Mouse (Mus musculus): Measurements from ENCODE around the gene 3300002I08Rik. TPM values are rescaled to one million over a fixed set of nuclear protein-coding genes. Genes with fewer than 3 reads are reported as not detected.
"Not testable (repeated sequence)": the region's sequence is repeated elsewhere in the genome, so short reads cannot be mapped to it uniquely, and the experiment has no call there.

Gene 3300002I08Rik
- 1 to 10 TPM; 1.8 to 3.7 TPM for total RNA-seq (2021)
- long read RNA-seq, experiment 1, partial matches to known transcripts, result 0 of 3 reads
- long read RNA-seq, experiment 1, other reads (novel, unspliced or antisense), result 3 of 3 reads
- long read RNA-seq, experiment 2, partial matches to known transcripts, result 0 of 2 reads
- long read RNA-seq, experiment 2, other reads (novel, unspliced or antisense), result 1 of 2 reads

DNA sequence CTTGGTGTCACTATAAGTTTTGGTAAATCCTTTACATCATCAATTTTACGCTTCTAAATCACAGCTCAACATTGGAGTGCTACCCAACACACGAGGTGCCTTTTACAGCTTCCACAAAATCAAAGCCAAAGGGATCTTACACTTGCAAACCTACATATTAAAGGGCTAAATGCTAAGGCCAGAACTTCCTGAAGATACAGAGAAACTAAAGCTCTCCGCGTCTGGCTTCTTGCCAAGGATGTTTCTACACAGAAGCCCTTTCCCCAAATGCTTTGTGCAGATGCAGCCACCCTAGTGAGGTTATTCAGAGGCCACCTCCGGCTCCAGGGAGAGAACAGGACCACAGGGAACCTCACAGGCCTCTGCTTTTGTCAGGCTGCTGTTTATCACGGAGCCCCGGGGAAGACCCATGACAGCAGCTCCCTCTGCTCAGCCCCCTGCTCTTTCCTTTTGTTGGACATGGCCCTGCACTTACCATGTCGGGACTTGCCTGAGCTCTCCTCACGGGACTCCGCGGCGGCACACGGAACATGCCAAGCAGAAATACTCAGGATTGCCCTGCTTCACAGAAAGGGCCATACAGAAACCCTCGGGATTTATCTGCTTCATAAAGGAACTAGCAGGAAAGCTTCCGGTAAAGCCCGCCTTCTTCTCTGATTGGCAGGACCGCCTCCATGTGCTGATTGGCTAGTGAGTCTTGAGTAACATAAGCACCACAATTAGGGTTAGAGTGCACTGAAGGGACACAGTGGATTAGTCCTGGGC is at the start of gene 3300002I08Rik:
TSS of gene 3300002I08Rik (minus strand) at position 653 of the 765 bp plus-strand sequence.
- peak; percentile 94 to 96 for DNase-seq

DNA sequence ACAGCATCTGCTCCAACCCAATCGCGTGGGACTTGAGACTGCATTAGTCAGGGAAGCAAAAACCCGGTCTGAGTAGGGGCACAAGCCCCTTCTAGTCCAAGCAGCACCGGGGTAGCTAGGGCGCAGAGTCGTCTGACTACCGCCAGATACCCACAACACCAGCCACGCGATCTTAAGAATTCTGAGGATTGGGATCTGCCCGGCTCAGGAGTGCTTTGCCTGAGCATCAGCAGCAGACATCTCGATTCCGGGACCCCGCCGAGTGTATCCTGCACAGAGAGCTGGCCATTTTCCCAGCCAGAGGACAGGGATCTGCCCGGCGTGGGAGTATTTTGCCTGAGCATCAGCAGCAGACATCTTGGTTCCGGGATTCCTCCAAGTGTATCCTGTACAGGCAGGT is 49.6 kb upstream of the 3300002I08Rik start:
- not testable (repeated sequence) for DNase-seq

DNA sequence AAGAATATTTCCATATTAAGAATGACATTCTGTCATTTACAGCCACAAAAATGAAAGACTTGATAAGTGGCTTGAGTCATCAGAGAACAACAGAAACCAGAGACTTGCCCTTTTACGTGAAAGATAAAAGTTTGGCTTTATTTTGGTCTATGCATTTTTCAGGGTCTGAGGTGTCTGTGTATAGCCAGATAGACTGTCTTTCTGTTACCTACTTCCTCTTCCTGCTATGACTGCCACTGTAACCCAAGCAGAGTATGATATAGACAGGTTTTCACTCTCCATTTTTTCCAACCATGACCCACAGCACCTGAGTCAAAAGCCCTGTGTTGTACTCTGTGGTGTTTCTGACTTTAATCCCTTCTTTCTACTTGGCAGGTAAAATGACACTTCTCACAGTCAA is 27.6 kb upstream of the 3300002I08Rik start:
- no peak for DNase-seq

DNA sequence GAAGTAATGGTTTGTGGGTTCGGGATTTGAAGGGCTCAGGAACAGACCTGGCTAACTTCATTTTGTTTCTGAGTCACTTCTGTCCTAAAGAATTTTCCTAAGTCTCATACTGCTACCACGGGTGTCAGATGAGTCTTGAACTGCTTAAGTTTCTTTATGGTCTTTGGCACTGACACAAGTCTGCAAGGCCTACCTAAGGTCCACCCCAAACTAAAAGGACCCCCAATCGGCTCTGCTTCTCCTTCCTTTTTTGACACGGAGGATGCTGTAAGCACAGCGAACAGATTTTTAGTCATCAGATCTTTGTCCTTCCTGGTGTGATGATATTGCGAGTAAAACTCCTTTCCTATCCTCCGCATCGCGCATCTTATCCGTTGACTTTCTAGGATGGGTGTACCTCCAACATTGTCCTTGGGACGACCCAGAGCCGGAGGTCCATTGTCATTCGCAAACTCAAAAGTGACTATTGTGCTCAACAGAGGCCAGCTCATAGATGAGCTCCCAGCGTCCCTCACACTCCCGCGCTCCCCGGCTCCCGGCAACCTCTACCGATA is 23.1 kb upstream of the 3300002I08Rik start:
- not testable (repeated sequence) for DNase-seq

DNA sequence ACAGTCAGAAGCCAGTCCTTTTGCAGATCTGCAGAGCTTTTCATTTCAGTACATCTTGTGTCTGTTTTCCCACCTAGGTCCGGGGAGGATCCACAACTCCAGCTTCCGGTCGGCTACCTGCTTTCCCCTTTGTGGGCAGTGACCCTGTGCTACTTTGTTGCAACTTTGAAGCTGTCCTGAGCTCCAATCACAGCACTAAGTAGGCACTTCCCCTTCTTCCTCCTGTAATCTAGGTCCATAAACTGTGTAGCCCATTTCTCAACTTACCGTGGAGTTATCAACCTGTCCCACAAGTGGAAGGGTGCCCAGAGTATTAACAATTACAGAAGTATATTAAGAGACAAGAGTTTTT is 289 bp upstream of the 3300002I08Rik start:
- no peak for DNase-seq

DNA sequence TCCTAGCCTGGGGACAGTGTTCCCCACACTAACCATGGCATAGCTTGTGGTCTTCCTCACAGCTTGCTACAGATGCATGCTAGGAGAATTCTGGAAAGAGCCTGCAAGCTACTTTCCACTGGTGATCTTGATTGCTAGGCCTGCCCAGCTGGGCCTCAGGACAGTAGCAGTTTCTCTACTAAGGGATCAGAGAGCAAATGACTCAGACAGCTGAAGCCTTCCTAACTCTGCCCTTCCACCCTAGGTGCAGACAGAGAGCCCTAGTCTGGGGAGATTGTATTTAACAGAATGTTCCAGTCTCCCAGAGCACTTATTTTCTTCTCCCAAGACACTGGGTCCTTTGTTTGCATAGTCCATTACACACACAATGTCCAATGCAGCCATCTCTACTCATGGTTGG is 5.4 kb downstream of the 3300002I08Rik start:
- not testable (repeated sequence) for DNase-seq

DNA sequence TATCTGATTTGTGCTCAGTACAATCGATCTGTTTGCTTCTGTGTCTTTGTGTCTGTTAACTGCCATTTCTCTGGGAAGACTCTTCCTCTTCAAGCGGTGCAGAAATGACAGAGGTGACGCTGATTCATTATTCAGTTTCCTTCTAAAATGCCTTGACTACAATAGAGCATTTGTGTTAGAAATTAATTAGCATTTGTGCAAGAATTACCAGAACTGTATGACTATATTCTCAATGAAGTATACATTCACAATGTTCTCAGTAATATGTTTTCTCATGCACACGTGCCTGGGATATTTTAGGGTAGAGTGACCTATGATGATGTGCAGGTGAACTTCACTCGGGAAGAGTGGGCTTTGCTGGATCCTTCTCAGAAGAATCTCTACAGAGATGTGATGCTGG is 39.2 kb downstream of the 3300002I08Rik start, which contains the start of gene Gm10130:
TSS of gene Gm10130 (plus strand) at position 301 of the 400 bp plus-strand sequence.
- DNase-seq, result no peak

DNA sequence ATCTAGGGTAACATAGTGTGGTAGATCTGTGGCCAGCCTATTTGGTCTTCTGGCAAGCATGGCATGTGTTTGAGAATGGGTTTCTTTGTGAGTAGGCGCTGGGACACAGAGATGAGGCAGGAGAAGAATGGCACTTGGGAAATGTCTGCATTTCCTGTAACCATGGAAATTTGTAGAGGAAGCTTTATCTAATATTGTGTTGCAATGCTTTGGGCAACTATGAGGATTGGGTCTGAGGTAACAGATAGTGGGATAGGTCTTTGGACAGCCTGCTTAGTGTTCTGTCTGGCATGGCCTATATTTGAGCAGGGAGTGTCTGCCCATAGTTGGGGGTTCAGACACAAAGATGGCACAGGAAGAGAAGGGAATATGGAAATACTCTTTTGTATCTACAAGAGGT is 43.6 kb downstream of the 3300002I08Rik start:
- DNase-seq, result no peak

DNA sequence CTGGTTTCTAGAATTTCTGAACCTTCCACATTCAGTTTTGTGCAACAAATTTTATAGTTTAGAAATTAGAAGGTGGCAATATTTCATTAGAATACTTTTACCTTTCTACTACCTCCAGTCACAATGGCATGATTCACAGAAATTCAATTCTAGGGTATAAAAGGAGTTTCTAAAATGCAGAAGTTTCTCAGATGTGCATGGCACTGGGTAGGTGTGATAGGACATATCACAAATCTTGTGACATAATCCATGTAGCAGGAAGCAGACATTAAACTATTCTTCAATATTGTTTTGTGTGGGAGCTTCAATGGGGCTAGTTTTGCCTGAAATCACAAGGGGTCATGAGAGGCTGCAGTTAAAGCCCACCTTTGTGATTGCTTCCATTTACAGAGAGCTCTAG is 46.4 kb downstream of the 3300002I08Rik start:
- no peak for DNase-seq

DNA sequence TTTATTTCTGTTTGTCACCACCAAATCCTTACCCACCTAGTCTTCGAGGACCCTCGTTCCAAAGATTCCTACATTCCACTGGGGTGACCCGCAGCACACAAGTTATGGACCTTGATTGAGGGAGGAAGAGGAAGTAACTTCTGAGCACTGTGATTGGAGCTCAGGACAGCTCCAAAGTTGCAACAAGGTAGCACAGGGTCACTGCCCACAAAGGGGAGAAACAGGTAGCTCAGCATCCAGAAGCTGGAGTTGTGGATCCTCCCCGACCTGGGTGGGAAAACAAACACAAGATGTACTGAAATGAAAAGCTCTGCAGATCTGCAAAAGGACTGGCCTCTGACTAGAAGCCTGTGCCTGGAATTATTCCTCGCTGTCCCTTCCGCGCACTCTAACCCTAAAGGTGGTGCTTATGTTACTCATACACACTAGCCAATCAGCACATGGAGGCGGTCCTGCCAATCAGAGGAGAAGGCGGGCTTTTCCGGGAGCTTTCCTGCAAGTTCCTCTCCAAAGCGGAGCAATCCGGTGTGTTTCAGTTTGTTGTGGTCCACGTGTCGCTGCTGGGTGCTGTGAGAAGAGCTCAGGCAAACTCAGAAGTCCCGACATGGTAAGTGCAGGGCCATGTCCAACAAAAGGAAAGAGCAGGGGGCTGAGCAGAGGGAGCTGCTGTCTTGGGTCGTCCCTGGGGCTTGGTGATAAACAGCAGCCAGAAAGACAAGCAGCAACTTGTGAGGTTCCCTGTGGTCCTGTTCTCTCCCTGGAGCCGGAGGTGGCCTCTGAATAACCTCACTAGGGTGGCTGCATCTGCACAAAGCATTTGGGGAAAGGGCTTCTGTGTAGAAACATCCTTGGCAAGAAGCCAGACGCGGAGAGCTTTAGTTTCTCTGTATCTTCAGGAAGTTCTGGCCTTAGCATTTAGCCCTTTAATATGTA is 51.3 kb downstream of the 3300002I08Rik start:
- peak; percentile 96 to 97 for DNase-seq

DNA sequence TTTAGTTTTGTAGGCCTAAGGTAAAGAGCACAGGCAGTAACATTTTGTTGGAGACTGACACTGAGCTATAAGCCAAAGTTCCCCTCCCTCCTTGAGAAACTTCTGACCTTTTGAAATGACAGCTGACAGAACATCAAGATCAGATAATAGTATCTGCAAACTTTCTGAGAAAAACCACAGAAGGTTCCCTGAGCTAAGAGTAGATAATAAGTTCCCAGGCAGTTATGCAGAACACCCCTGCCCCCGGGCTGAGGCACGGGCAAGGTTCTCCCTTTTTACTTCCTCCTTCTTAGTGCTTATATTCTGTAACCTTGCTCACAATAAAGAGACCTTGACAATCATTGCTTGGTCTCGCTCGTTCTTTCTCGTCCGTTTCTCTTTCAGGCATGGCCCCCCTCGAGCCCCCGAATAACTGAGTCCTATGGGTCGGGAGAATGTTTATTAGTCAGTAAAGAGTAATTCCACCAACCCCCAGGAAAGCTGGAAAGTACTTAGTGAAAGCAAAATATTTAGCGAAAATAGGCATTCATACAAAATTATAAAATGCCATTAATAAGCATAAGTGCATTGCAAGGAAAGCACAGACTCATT is 55.3 kb downstream of the 3300002I08Rik start:
- DNase-seq, result peak in 1 of 2 experiments; percentile 20

DNA sequence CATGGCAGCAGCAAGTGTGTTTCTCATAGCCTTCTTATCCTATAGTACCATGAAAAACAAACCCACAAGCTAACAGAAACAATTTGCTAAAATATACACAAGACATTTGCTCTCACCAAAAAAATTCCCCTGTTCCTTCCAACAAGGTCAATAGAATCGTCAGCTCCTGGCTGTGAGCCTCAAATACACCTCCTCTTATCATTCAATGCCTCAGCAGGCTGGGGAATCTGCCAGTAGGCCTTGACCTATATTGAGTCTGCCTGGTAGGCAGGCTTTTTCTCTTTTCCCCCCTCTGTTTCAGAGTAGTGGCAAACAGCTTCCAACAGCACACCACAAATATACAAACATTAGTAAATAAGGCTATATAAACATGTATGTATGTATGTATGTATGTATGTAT is 63.5 kb downstream of the 3300002I08Rik start:
- DNase-seq, result peak; percentile 29 to 32

DNA sequence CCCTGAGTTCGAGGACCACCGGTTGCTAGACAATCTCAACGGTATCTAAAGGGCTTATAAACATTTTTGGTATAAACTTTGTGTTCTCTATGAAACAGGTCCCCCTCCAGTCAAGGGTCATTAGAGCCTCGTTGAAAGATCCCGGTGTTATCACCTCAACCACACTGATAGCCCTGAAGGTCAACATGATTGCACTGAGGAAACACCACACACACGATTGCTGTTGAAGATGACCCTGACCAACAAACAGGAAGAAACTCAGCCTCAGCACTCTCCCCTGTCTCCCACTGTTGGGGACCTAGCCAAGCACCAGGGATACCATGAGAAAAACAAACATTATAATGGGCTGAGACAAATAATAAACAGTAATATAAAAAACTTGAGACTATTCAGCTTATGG is 68.9 kb downstream of the 3300002I08Rik start:
- DNase-seq, result no peak

Other genes starting within 250 kb of the 3300002I08Rik start
- gene Zfp120, start 226.1 kb downstream of the 3300002I08Rik start, total RNA-seq (2021), result 1 to 10 TPM; 6.5 to 6.6 TPM
- not detected for gene Gm10770, start 183.1 kb downstream of the 3300002I08Rik start, total RNA-seq (2021)
- gene Gm14139, start 181.0 kb downstream of the 3300002I08Rik start, total RNA-seq (2021), result under 1 TPM in 1 of 2 experiments, not detected in 1; 0.17 TPM
- 1 to 10 TPM; 1.9 to 2.1 TPM for gene Zfp937, start 144.7 kb downstream of the 3300002I08Rik start, total RNA-seq (2021)
- gene Gm21994, start 107.2 kb downstream of the 3300002I08Rik start, total RNA-seq (2021), result 1 to 10 TPM; 1.9 to 2.3 TPM
- under 1 TPM in 1 of 2 experiments, not detected in 1; 0.10 TPM for gene Gm14124, start 105.2 kb downstream of the 3300002I08Rik start, total RNA-seq (2021)
- gene Gm10130, start 39.1 kb downstream of the 3300002I08Rik start, total RNA-seq (2021), result 1 to 10 TPM; 2.0 to 2.6 TPM
- 1 to 10 TPM; 6.5 to 7.5 TPM for gene Zfp442, start 88.7 kb upstream of the 3300002I08Rik start, total RNA-seq (2021)
- under 1 TPM; 0.20 to 0.26 TPM for gene Zfp345, start 122.3 kb upstream of the 3300002I08Rik start, total RNA-seq (2021)
- under 1 TPM; 0.27 to 0.49 TPM for gene Cst7, start 207.7 kb upstream of the 3300002I08Rik start, total RNA-seq (2021)
- 10 to 100 TPM; 62.2 to 67.1 TPM for gene Apmap, start 245.8 kb upstream of the 3300002I08Rik start, total RNA-seq (2021)

All from heart, adult 18-20 months (tissue).